Mouse (Mus musculus) heart, embryonic 14.5 days (tissue): ENCODE measurements around the gene Snrnp27. TPM values are rescaled to one million over a fixed set of nuclear protein-coding genes. Genes with fewer than 3 reads are reported as not detected.

ENCODE experiments used
- ATAC-seq: fragments of 200-750 bp; cut with Nextera tagmentation; 2 replicates; pipeline ENCODE4 v1.8.0; 2017; ENCODE audit warnings: low read depth, moderate TSS enrichment; ENCODE audit not compliant: insufficient number of reproducible peaks, insufficient read depth, low FRiP score
- H3K27ac ChIP-seq, 2 experiments: fragments of 200-500 bp in 1 of 2; fragments of 300-500 bp in 1 of 2; sonication (generic) in 1 of 2; replicated peaks in 1 of 2; 2 replicates each; pipeline ENCODE4 v1.5.1; 2012 to 2014; ENCODE audit warnings: low read depth in 2 of 2, low read length in 2 of 2, control low read depth in 1 of 2, mild to moderate bottlenecking in 1 of 2, mixed read lengths in 1 of 2; ENCODE audit not compliant: control insufficient read depth in 1 of 2, insufficient read depth in 1 of 2
- H3K27me3 ChIP-seq: fragments of 300-500 bp; sonication (generic); 2 replicates; pipeline ENCODE4 v1.6.1; 2014; ENCODE audit warnings: mild to moderate bottlenecking, low read length, control low read depth; ENCODE audit not compliant: control insufficient read depth, insufficient read depth
- H3K36me3 ChIP-seq: fragments of 300-500 bp; sonication (generic); 2 replicates; pipeline ENCODE4 v1.6.1; 2014; ENCODE audit warnings: mild to moderate bottlenecking, control low read depth, low read length, mixed read lengths; ENCODE audit not compliant: control insufficient read depth, insufficient read depth
- H3K4me1 ChIP-seq, 2 experiments: fragments of 200-500 bp in 1 of 2; fragments of 300-500 bp in 1 of 2; sonication (generic) in 1 of 2; 2 replicates each; pipeline ENCODE4 v1.6.1; 2012 to 2014; ENCODE audit warnings: low read length in 2 of 2, control low read depth in 1 of 2, mixed read lengths in 1 of 2; ENCODE audit not compliant: control insufficient read depth in 2 of 2, insufficient read depth in 2 of 2
- H3K4me2 ChIP-seq: fragments of 300-500 bp; sonication (generic); 2 replicates; pipeline ENCODE4 v1.6.1; 2014; ENCODE audit warnings: mild to moderate bottlenecking, low read length
- H3K4me3 ChIP-seq, 2 experiments: fragments of 200-500 bp in 1 of 2; fragments of 300-500 bp in 1 of 2; sonication (generic) in 1 of 2; 2 replicates each; pipeline ENCODE4 v1.5.1; 2012 to 2014; ENCODE audit warnings: low read length in 2 of 2, mild to moderate bottlenecking in 2 of 2, control low read depth in 1 of 2, low read depth in 1 of 2, moderate library complexity in 1 of 2; ENCODE audit not compliant: control insufficient read depth in 1 of 2, insufficient read depth in 1 of 2
- H3K9ac ChIP-seq: fragments of 300-500 bp; sonication (generic); 2 replicates; pipeline ENCODE4 v1.6.1; 2014; ENCODE audit warnings: mild to moderate bottlenecking, low read length
- H3K9me3 ChIP-seq: fragments of 300-500 bp; sonication (generic); 2 replicates; pipeline ENCODE4 v1.6.1; 2016; ENCODE audit warnings: low read length, control low read depth; ENCODE audit not compliant: control insufficient read depth
- WGBS: fragments of 180-500 bp; shearing (Covaris S2); extraction: QIAGEN DNeasy Blood & Tissue Kit; methylation state at CpG from one replicate; pipeline ENCODE4 v1.1.7; 2014; 5-methylcytosine and 5-hydroxymethylcytosine counted together
- polyA plus RNA-seq: library from polyadenylated mRNA; unstranded; fragments of >200 nt; fragmentation: Nextera tagmentation; extraction: Ambion mirVana; gene quantifications from 2 replicates; pipeline ENCODE4 v1.2.1, GENCODE M21; 2014

Gene Snrnp27
- polyA plus RNA-seq, result 81.3 and 81.9 TPM in 2 replicates

DNA sequence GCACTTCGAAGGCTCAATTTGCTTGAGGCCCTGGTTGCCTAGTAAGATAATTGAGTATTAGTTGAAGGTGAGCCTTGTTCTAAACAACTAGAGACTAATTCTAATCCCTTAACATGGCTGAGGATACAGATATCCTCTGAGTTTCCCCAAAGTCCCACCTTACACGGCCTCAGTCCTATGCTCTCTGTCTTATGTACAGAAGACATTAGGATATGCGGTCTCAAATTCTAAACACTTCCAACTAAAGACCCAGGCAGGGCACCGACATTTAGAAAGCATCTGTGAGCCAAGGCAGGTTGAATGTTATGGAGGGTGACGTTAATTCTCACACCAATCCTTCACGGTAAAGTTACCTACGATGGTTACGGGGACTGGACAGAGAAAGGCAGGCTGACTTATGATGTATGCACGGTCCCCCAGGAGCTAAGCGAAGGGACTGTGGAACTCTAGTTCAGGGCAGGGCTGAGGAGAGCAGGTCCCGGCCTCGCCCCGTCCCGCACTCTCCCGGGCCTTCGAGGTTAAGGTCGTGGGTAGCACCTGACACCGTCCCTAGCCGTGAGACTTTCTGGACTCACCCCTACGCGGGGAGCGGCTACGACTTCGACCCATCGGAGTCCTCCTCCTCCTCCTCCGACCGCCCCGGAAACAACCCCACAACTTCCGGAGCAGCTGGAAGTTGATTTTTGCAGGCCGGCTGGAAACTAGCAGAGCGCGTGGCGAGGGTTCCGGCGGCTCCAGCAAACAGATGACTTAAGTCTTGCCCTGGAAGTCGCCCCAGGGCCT lies at the start of gene Snrnp27:
Snrnp27 (minus strand) TSS at position 651 of the 783 bp plus-strand sequence.
- peak; percentile 75 for ATAC-seq
- Histone ChIP-seq H3K4me2 (peak within 1 kb of the TSS; percentile 87), H3K9ac (peak within 1 kb of the TSS; percentile 93), H3K9me3 (no peaks in the 10 kb centered on the region), H3K36me3 (peaks cover 44% of the 10 kb centered on the region), H3K4me1 (peaks cover 0 to 8% of the 10 kb centered on the region in 2 experiments; a peak in 2 of 4 replicates), H3K27ac (peak within 1 kb of the TSS; percentile 69 to 74), H3K27me3 (no peaks in the 10 kb centered on the region), H3K4me3 (peak within 1 kb of the TSS; percentile 78 to 97)
- WGBS, result 3% methylated on average over 36 of the region's 36 CpGs

GRCm38 (mm10) chr6:86733183-86733876 lies 49.0 kb upstream of the Snrnp27 start, which contains the start of gene Gmcl1:
Gene Gmcl1, minus strand, starts transcription at chr6:86733383.
- ATAC-seq, result peak; percentile 90
- Histone ChIP-seq H3K4me3 (peak within 1 kb of the TSS; percentile 76 to 95), H3K36me3 (no peaks in the 10 kb centered on the region), H3K4me2 (peak within 1 kb of the TSS; percentile 97), H3K27ac (peak within 1 kb of the TSS; percentile 38 to 76; a peak in 3 of 4 replicates), H3K9me3 (no peaks in the 10 kb centered on the region), H3K27me3 (no peaks in the 10 kb centered on the region), H3K4me1 (peaks cover 2 to 17% of the 10 kb centered on the region in 2 experiments; a peak in 3 of 4 replicates), H3K9ac (peak within 1 kb of the TSS; percentile 88)
- WGBS, result under 1% methylated on average over 56 of the region's 59 CpGs

DNA sequence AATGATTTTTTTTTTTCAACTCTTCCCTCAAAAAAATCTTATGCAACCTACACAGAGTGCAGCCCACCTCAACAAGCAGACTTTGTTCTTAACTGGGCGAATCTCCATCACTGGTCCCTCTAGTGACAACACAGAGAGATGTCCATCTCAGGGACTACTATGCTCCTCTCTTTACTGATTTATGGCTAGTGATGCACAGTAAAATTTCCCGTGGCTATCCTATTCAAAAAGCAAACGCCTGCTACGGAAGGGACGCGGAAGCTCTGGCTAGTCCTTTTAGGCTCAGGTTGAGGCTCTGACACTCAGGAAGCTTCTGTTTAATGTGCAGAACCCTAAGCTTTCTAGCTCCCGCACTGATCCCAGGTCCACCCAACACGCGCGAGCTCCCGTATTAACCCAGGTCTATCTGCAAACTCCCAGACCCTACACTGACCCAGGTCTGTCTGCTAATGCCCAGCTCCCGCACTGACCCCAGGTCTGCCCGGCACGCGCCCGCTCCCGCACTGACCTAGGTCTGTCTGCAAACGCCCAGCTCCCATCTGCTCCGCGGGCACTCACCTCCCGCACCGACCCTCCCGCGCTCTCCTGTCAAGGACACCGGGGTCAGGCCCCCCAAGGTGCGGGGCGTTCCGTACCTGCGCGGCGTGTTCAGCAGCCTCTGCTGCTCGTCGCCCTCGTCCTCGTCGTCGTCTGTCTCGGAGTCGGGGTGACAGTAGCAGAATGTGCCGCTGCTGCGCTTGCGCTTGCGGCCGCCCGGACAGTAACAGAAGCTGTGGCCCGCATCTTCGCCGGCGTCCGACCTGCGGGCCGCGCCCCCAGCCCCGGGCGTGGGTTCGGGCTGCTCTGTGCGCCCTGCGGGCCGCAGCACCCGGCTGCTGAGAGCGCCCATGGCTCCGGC lies 48.2 kb upstream of the Snrnp27 start:
- H3K27ac ChIP-seq, result peak overlapping the region; percentile 38 to 76; a peak in 3 of 4 replicates
- no peaks in the 10 kb centered on the region for H3K36me3 ChIP-seq
- H3K4me1 ChIP-seq, result peaks cover 2 to 17% of the 10 kb centered on the region in 2 experiments; a peak in 3 of 4 replicates
- under 1% methylated on average over 59 of the region's 62 CpGs for WGBS
- peak overlapping the region; percentile 88 for H3K9ac ChIP-seq
- peak; percentile 75; the same call in 1 of the 2 replicates for ATAC-seq
- H3K4me3 ChIP-seq, result peak overlapping the region; percentile 76 to 95
- H3K9me3 ChIP-seq, result no peaks in the 10 kb centered on the region
- H3K27me3 ChIP-seq, result no peaks in the 10 kb centered on the region
- peak overlapping the region; percentile 97 for H3K4me2 ChIP-seq

GRCm38 (mm10) chr6:86728711-86729110 lies 44.4 kb upstream of the Snrnp27 start:
- WGBS, result 92% methylated on average over 5 of the region's 5 CpGs

DNA sequence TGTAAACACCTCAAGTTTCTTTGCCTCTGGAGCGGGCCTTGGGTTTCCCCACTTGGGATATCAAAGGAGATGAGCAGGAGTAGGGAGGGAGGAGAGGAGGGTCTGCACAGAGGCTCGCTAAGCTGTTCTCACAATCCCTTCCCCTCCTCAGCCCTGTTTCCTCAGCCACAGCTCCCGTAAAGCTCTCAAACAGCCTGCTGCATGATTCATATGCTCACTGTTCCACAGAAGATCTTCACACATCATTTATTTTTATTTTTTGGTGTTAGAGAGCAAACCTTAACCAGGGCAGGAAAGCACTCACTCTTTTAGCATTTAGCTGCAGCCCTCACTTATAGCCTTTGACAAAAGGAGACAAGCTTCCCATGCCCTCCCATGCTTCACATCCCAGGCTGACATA lies 37.7 kb upstream of the Snrnp27 start:
- ATAC-seq, result no peak
- Histone ChIP-seq H3K36me3 (peaks cover 32% of the 10 kb centered on the region), H3K27ac (no peak overlapping the region), H3K4me1 (no peaks in the 10 kb centered on the region), H3K4me3 (no peak overlapping the region), H3K9me3 (no peaks in the 10 kb centered on the region), H3K9ac (no peak overlapping the region), H3K27me3 (no peaks in the 10 kb centered on the region), H3K4me2 (no peak overlapping the region)
- WGBS, result 80% methylated on average over 3 of the region's 3 CpGs

More at GRCm38 (mm10) chr6:86728711-86729110, 44.4 kb upstream of the Snrnp27 start:
- Histone ChIP-seq H3K27me3 (no peaks in the 10 kb centered on the region), H3K9ac (no peak overlapping the region), H3K4me3 (no peak overlapping the region), H3K36me3 (no peaks in the 10 kb centered on the region), H3K9me3 (0 out of 2 replicates have a peak, but pooled peaks cover 3% of the 10 kb centered on the region), H3K4me1 (peaks cover 0 to 9% of the 10 kb centered on the region in 2 experiments; a peak in 2 of 4 replicates), H3K27ac (no peak overlapping the region), H3K4me2 (no peak overlapping the region)
- ATAC-seq, result no peak

GRCm38 (mm10) chr6:86708072-86708774 lies 23.9 kb upstream of the Snrnp27 start:
- WGBS, result 85% methylated on average over 4 of the region's 4 CpGs
- H3K4me1 ChIP-seq, result no peaks in the 10 kb centered on the region
- no peaks in the 10 kb centered on the region for H3K27me3 ChIP-seq
- no peak overlapping the region for H3K4me3 ChIP-seq
- no peaks in the 10 kb centered on the region for H3K9me3 ChIP-seq
- ATAC-seq, result no peak
- H3K36me3 ChIP-seq, result peaks cover 60% of the 10 kb centered on the region
- H3K4me2 ChIP-seq, result no peak overlapping the region
- H3K27ac ChIP-seq, result no peak overlapping the region
- no peak overlapping the region for H3K9ac ChIP-seq
